Mouse (Mus musculus): ENCODE measurements around the gene Cdyl2. TPM values are rescaled to one million over a fixed set of nuclear protein-coding genes. Genes with fewer than 3 reads are reported as not detected.

The Cdyl2 gene
- total and polyA plus RNA-seq, 3 experiments: not detected

- Histone ChIP-seq H3K27me3 (ENCODE audit: insufficient read depth, low read length) (no peaks in the 10 kb centered on the region), H3K4me1 (ENCODE audit: insufficient read depth, low read depth, low read length) (no peaks in the 10 kb centered on the region), H3K4me3 (ENCODE audit: low read depth, low read length) (no peak overlapping the region), H3K9me3 (replicated peaks) (peaks cover 73% of the 10 kb centered on the region), H3K36me3 (replicated peaks) (no peaks in the 10 kb centered on the region)
- DNase-seq (ENCODE audit: low spot score) (no peak), ATAC-seq (ENCODE audit: extremely low read depth, insufficient number of reproducible peaks, low FRiP score, poor library complexity, severe bottlenecking) (no peak)
- TF ChIP-seq GATA2 (IDR thresholded peaks at IDR 0.05; ENCODE audit: borderline replicate concordance, low read depth, low read length) (no peak), POLR2AphosphoS5 (IDR thresholded peaks at IDR 0.05; ENCODE audit: insufficient replicate concordance, low read depth, low read length) (no peak), CTCF (IDR thresholded peaks at IDR 0.05; ENCODE audit: low read depth, low read length) (no peak), TAL1 (conservative IDR thresholded peaks at IDR 0.05; ENCODE audit: low read depth, low read length) (no peak), GATA1 (IDR thresholded peaks at IDR 0.05; ENCODE audit: borderline replicate concordance, low read length) (no peak)
These were observed 96.8 kb downstream of the Cdyl2 start for GRCm38 (mm10) chr8:116635972-116636371.

DNA sequence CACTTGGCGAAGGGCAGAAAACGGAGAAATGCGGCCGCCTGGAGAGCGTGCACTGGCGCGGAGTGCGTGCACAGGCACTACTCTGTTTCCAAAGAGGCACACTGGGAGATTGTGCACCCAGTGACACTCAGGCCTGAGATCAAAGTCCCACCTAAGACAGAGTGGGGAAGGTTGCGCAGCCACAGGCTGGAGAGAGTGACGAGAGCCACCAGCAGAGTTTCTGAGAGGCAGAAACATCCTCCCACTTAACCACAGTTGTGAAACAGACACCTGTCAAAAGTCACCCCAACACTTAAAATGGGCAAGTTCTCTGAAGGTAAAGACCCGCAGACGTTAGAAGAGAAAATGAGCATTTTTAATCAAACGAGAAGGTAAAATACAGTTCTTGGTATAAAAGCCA is 97.5 kb downstream of the Cdyl2 start:
- Histone ChIP-seq H3K4me3 (ENCODE audit: low read depth, low read length) (no peak overlapping the region), H3K9me3 (replicated peaks) (peaks cover 71% of the 10 kb centered on the region), H3K27me3 (ENCODE audit: insufficient read depth, low read length) (no peaks in the 10 kb centered on the region), H3K4me1 (ENCODE audit: insufficient read depth, low read depth, low read length) (no peaks in the 10 kb centered on the region), H3K36me3 (replicated peaks) (no peaks in the 10 kb centered on the region)
- TF ChIP-seq GATA1 (IDR thresholded peaks at IDR 0.05; ENCODE audit: borderline replicate concordance, low read length): no peak
- no peak for TF ChIP-seq GATA2 (IDR thresholded peaks at IDR 0.05; ENCODE audit: borderline replicate concordance, low read depth, low read length)
- no peak for TF ChIP-seq TAL1 (conservative IDR thresholded peaks at IDR 0.05; ENCODE audit: low read depth, low read length)
- no peak for TF ChIP-seq POLR2AphosphoS5 (IDR thresholded peaks at IDR 0.05; ENCODE audit: insufficient replicate concordance, low read depth, low read length)
- no peak for TF ChIP-seq CTCF (IDR thresholded peaks at IDR 0.05; ENCODE audit: low read depth, low read length)
- DNase-seq (ENCODE audit: low spot score) (no peak), ATAC-seq (ENCODE audit: extremely low read depth, insufficient number of reproducible peaks, low FRiP score, poor library complexity, severe bottlenecking) (no peak)

GRCm38 (mm10) chr8:116634436-116634835 is 98.4 kb downstream of the Cdyl2 start:
- Histone ChIP-seq H3K9me3 (replicated peaks) (peaks cover 78% of the 10 kb centered on the region), H3K4me3 (ENCODE audit: low read depth, low read length) (no peak overlapping the region), H3K36me3 (replicated peaks) (no peaks in the 10 kb centered on the region), H3K4me1 (ENCODE audit: insufficient read depth, low read depth, low read length) (no peaks in the 10 kb centered on the region), H3K27me3 (ENCODE audit: insufficient read depth, low read length) (no peaks in the 10 kb centered on the region)
- ATAC-seq (ENCODE audit: extremely low read depth, insufficient number of reproducible peaks, low FRiP score, poor library complexity, severe bottlenecking) (no peak), DNase-seq (ENCODE audit: low spot score) (no peak)
- TF ChIP-seq GATA2 (IDR thresholded peaks at IDR 0.05; ENCODE audit: borderline replicate concordance, low read depth, low read length) (no peak), POLR2AphosphoS5 (IDR thresholded peaks at IDR 0.05; ENCODE audit: insufficient replicate concordance, low read depth, low read length) (no peak), TAL1 (conservative IDR thresholded peaks at IDR 0.05; ENCODE audit: low read depth, low read length) (no peak), CTCF (IDR thresholded peaks at IDR 0.05; ENCODE audit: low read depth, low read length) (no peak), GATA1 (IDR thresholded peaks at IDR 0.05; ENCODE audit: borderline replicate concordance, low read length) (no peak)

DNA sequence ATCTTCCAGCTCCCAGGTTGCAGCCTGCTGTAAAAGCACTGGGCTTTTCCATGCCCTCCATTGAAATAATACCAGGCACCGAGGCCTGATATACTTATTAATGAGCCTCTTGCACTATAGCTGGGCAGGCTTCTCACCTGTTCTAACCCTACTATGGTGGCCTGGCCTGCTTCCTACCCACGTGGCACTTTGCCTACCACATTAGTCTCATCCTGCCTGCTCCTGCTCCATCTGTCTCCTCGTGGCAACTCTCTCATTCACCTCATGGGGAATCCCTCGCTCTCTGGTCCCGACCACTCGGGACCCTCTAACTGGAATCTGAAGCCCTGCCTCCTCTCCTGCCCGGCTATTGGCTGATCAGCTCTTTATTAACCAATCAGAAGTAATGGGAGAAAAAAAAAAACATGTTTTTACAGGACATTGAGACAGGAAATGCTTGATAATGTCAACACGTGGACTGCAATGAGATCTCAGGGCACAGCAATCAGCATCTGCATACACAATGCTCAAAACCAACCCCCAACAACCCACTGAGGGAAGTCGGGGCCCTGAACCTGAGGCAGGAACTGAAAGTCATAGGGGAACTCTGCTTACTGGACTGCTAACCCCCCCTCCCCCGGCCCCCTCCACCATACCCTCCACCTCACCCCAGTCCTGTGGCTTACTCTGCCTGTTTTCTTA is 99.2 kb downstream of the Cdyl2 start:
- H3K27me3 ChIP-seq (ENCODE audit: insufficient read depth, low read length): no peaks in the 10 kb centered on the region
- no peaks in the 10 kb centered on the region for H3K36me3 ChIP-seq (replicated peaks)
- H3K4me1 ChIP-seq (ENCODE audit: insufficient read depth, low read depth, low read length): no peaks in the 10 kb centered on the region
- peaks cover 77% of the 10 kb centered on the region for H3K9me3 ChIP-seq (replicated peaks)
- TF ChIP-seq TAL1 (conservative IDR thresholded peaks at IDR 0.05; ENCODE audit: low read depth, low read length) (no peak), GATA2 (IDR thresholded peaks at IDR 0.05; ENCODE audit: borderline replicate concordance, low read depth, low read length) (no peak), POLR2AphosphoS5 (IDR thresholded peaks at IDR 0.05; ENCODE audit: insufficient replicate concordance, low read depth, low read length) (no peak), GATA1 (IDR thresholded peaks at IDR 0.05; ENCODE audit: borderline replicate concordance, low read length) (no peak), CTCF (IDR thresholded peaks at IDR 0.05; ENCODE audit: low read depth, low read length) (no peak)
- no peak for DNase-seq (ENCODE audit: low spot score)
- ATAC-seq (ENCODE audit: extremely low read depth, insufficient number of reproducible peaks, low FRiP score, poor library complexity, severe bottlenecking): no peak
- no peak overlapping the region for H3K4me3 ChIP-seq (ENCODE audit: low read depth, low read length)

- ATAC-seq (ENCODE audit: extremely low read depth, insufficient number of reproducible peaks, low FRiP score, poor library complexity, severe bottlenecking) (no peak), DNase-seq (ENCODE audit: low spot score) (no peak)
- Histone ChIP-seq H3K4me1 (ENCODE audit: insufficient read depth, low read depth, low read length) (no peaks in the 10 kb centered on the region), H3K36me3 (replicated peaks) (no peaks in the 10 kb centered on the region), H3K4me3 (ENCODE audit: low read depth, low read length) (no peak overlapping the region; the same call in 1 of the 2 replicates), H3K9me3 (replicated peaks) (peaks cover 81% of the 10 kb centered on the region), H3K27me3 (ENCODE audit: insufficient read depth, low read length) (no peaks in the 10 kb centered on the region)
- no peak for TF ChIP-seq POLR2AphosphoS5 (IDR thresholded peaks at IDR 0.05; ENCODE audit: insufficient replicate concordance, low read depth, low read length)
- no peak for TF ChIP-seq GATA2 (IDR thresholded peaks at IDR 0.05; ENCODE audit: borderline replicate concordance, low read depth, low read length)
- no peak for TF ChIP-seq CTCF (IDR thresholded peaks at IDR 0.05; ENCODE audit: low read depth, low read length)
- TF ChIP-seq GATA1 (IDR thresholded peaks at IDR 0.05; ENCODE audit: borderline replicate concordance, low read length): no peak
- TF ChIP-seq TAL1 (conservative IDR thresholded peaks at IDR 0.05; ENCODE audit: low read depth, low read length): no peak
These were observed 102.7 kb downstream of the Cdyl2 start for GRCm38 (mm10) chr8:116630066-116630465.

- no peak for DNase-seq (ENCODE audit: low spot score)
- H3K9me3 ChIP-seq (replicated peaks): peaks cover 81% of the 10 kb centered on the region
- H3K4me1 ChIP-seq (ENCODE audit: insufficient read depth, low read depth, low read length): no peaks in the 10 kb centered on the region
- ATAC-seq (ENCODE audit: extremely low read depth, insufficient number of reproducible peaks, low FRiP score, poor library complexity, severe bottlenecking): no peak
- no peaks in the 10 kb centered on the region for H3K27me3 ChIP-seq (ENCODE audit: insufficient read depth, low read length)
- H3K4me3 ChIP-seq (ENCODE audit: low read depth, low read length): no peak overlapping the region
- TF ChIP-seq POLR2AphosphoS5 (IDR thresholded peaks at IDR 0.05; ENCODE audit: insufficient replicate concordance, low read depth, low read length): no peak
- no peak for TF ChIP-seq GATA1 (IDR thresholded peaks at IDR 0.05; ENCODE audit: borderline replicate concordance, low read length)
- TF ChIP-seq TAL1 (conservative IDR thresholded peaks at IDR 0.05; ENCODE audit: low read depth, low read length): no peak
- no peak for TF ChIP-seq GATA2 (IDR thresholded peaks at IDR 0.05; ENCODE audit: borderline replicate concordance, low read depth, low read length)
- TF ChIP-seq CTCF (IDR thresholded peaks at IDR 0.05; ENCODE audit: low read depth, low read length): no peak
- no peaks in the 10 kb centered on the region for H3K36me3 ChIP-seq (replicated peaks)
These were observed 103.8 kb downstream of the Cdyl2 start for GRCm38 (mm10) chr8:116628975-116629374.
